ENCODE assay signal across 11 mouse cellular contexts in the genomic region with DNA sequence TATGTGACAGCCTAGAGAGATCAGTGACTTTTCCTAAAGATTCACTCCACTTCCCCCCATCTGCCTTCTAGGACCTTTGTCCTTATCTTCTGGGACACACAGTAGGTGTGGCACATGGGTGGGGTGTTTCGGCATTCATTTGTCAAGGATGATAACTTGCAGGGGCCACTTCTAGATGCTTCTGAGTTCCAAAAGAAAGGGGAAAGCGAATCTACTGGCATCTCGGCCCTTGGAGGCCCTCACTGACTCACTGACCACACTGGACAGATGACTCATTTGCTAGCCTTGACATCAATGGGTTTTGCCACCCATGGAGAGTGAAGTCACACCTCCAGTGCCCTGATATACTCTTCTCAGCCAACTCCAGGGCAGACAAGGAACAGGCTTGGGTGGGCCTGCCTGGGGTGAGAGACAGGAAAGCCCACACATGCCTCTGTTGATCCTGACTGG. TPM values are rescaled to one million over a fixed set of nuclear protein-coding genes. Genes with fewer than 3 reads are reported as not detected.
DNase-seq lines count a peak whose midpoint lies in the region; ATAC-seq and TF ChIP-seq lines count a peak whose summit lies in the region.
"Had no signal": no experiment of that assay in that cellular context is flagged by ENCODE, and none has a peak within 500 bp of the region (broad histone marks: within the 10 kb centered on the region; RNA-seq: fewer than 3 reads in every experiment).

No protein-coding gene starts in this region.

- no peaks in the 10 kb centered on the region for H3K36me3 ChIP-seq in lung, postnatal 0 days (ENCODE audit: insufficient read depth, low read length)
- no peaks in the 10 kb centered on the region for H3K36me3 ChIP-seq in liver, embryonic 11.5 days (ENCODE audit: control insufficient read depth, insufficient read depth, low read length)
- H3K36me3 ChIP-seq in stomach, embryonic 14.5 days (ENCODE audit: control insufficient read depth, insufficient read depth, low read length), result no peaks in the 10 kb centered on the region
- no peaks in the 10 kb centered on the region for H3K36me3 ChIP-seq in kidney, adult 2 months (ENCODE audit: control insufficient read depth, insufficient read depth, low read length)
- H3K36me3 ChIP-seq: limb, embryonic 13.5 days had no signal

- TF ChIP-seq POLR2A in kidney, adult 2 months (IDR thresholded peaks at IDR 0.05; ENCODE audit: low read depth, low read length), result no peak

- H3K9ac ChIP-seq in lung, postnatal 0 days (replicated peaks; ENCODE audit: low read depth), result no peak overlapping the region
- H3K9ac ChIP-seq in liver, embryonic 11.5 days (ENCODE audit: low read depth, low read length), result peak overlapping the region; percentile 55
- H3K9ac ChIP-seq in stomach, embryonic 14.5 days (replicated peaks; ENCODE audit: low read depth, low read length), result no peak overlapping the region
- H3K9ac ChIP-seq: limb, embryonic 13.5 days had no signal

- H3K4me2 ChIP-seq in lung, postnatal 0 days (replicated peaks; ENCODE audit: low read depth, low read length), result no peak overlapping the region
- peak overlapping the region; percentile 36 for H3K4me2 ChIP-seq in liver, embryonic 11.5 days
- H3K4me2 ChIP-seq in stomach, embryonic 14.5 days (replicated peaks; ENCODE audit: low read depth, low read length), result no peak overlapping the region
- H3K4me2 ChIP-seq: limb, embryonic 13.5 days had no signal

- H3K27me3 ChIP-seq in lung, postnatal 0 days (replicated peaks; ENCODE audit: insufficient read depth, low read length), result no peaks in the 10 kb centered on the region
- H3K27me3 ChIP-seq in liver, embryonic 11.5 days (replicated peaks; ENCODE audit: control insufficient read depth, insufficient read depth, low read length), result no peaks in the 10 kb centered on the region
- H3K27me3 ChIP-seq in stomach, embryonic 14.5 days (ENCODE audit: control insufficient read depth, insufficient read depth, low read length), result no peaks in the 10 kb centered on the region
- H3K27me3 ChIP-seq in kidney, adult 2 months (replicated peaks; ENCODE audit: control insufficient read depth, insufficient read depth, low read length), result no peaks in the 10 kb centered on the region
- H3K27me3 ChIP-seq: limb, embryonic 13.5 days had no signal

- peaks cover 13% of the 10 kb centered on the region; the same call in 1 of the 2 replicates for H3K4me1 ChIP-seq in lung, postnatal 0 days (ENCODE audit: insufficient read depth, low read depth, low read length)
- peaks cover 62% of the 10 kb centered on the region for H3K4me1 ChIP-seq in liver, embryonic 11.5 days (replicated peaks; ENCODE audit: control insufficient read depth, insufficient read depth, low read length)
- H3K4me1 ChIP-seq in stomach, embryonic 14.5 days (ENCODE audit: control insufficient read depth, insufficient read depth, low read length), result peaks cover under 1% of the 10 kb centered on the region
- no peaks in the 10 kb centered on the region for H3K4me1 ChIP-seq in kidney, adult 2 months (ENCODE audit: control insufficient read depth, insufficient read depth, low read length)

- 77% methylated on average over 3 of the region's 3 CpGs for WGBS in lung, postnatal 0 days
- WGBS in liver, embryonic 11.5 days, result 37% methylated on average over 3 of the region's 3 CpGs
- 74% methylated on average over 3 of the region's 3 CpGs for WGBS in stomach, embryonic 14.5 days
- 81% methylated on average over 3 of the region's 3 CpGs for WGBS in kidney, adult 2 months

- H3K27ac ChIP-seq in lung, postnatal 0 days (ENCODE audit: low read length), result peak overlapping the region; percentile 20; the same call in 1 of the 2 replicates
- H3K27ac ChIP-seq in liver, embryonic 11.5 days (ENCODE audit: low read depth, low read length), result peak overlapping the region; percentile 83
- H3K27ac ChIP-seq in stomach, embryonic 14.5 days (ENCODE audit: low read length), result no peak overlapping the region
- no peak overlapping the region for H3K27ac ChIP-seq in kidney, adult 2 months (ENCODE audit: insufficient read depth, low read depth, low read length)
- H3K27ac ChIP-seq: limb, embryonic 13.5 days had no signal

- DNase-seq in lung, postnatal 0 days (ENCODE audit: low spot score), result peak; percentile 53
- no peak for DNase-seq in lung, postnatal 25 days (ENCODE audit: low spot score)
- DNase-seq in adrenal gland, postnatal 10 days, result peak; percentile 67
- no peak for DNase-seq in liver, embryonic 11.5 days (ENCODE audit: low spot score)
- DNase-seq in layer of hippocampus, adult 8-10 months (ENCODE audit: low spot score in 2 of 2), result no peak
- no peak for DNase-seq in kidney, adult 2 months
- DNase-seq: kidney, adult 11 months; right cerebral cortex, postnatal 25 days; thymus, postnatal 14 days had no signal

- no peaks in the 10 kb centered on the region for H3K9me3 ChIP-seq in lung, postnatal 0 days (ENCODE audit: low read length)
- no peaks in the 10 kb centered on the region for H3K9me3 ChIP-seq in liver, embryonic 11.5 days (ENCODE audit: control insufficient read depth, low read length)
- no peaks in the 10 kb centered on the region for H3K9me3 ChIP-seq in stomach, embryonic 14.5 days (ENCODE audit: control insufficient read depth, low read depth, low read length)
- H3K9me3 ChIP-seq: limb, embryonic 13.5 days had no signal

- no peak for TF ChIP-seq CTCF in lung, postnatal 0 days (IDR thresholded peaks at IDR 0.05)
- no peak for TF ChIP-seq CTCF in kidney, adult 2 months (conservative IDR thresholded peaks at IDR 0.05; ENCODE audit: insufficient read depth, insufficient read length, low read depth, low read length)

- H3K4me3 ChIP-seq in lung, postnatal 0 days (ENCODE audit: low read depth, low read length), result no peak overlapping the region
- H3K4me3 ChIP-seq in liver, embryonic 11.5 days (ENCODE audit: low read depth, low read length), result no peak overlapping the region
- no peak overlapping the region for H3K4me3 ChIP-seq in stomach, embryonic 14.5 days (ENCODE audit: low read depth, low read length)
- H3K4me3 ChIP-seq in kidney, adult 2 months (ENCODE audit: insufficient read depth, low read depth, low read length), result no peak overlapping the region
- H3K4me3 ChIP-seq: limb, embryonic 13.5 days had no signal

- ATAC-seq in lung, postnatal 0 days, result peak; percentile 28
- peak; percentile 89 for ATAC-seq in liver, embryonic 11.5 days (replicated peaks; ENCODE audit: low FRiP score)
- ATAC-seq in stomach, embryonic 14.5 days (ENCODE audit: insufficient number of reproducible peaks, insufficient read depth, low FRiP score, low read depth), result peak; percentile 43; the same call in 1 of the 2 replicates

- peak; percentile 59 for TF ChIP-seq EP300 in lung, postnatal 0 days (IDR thresholded peaks at IDR 0.05)

RNA-seq across cellular contexts. Expression of a gene that starts 46.7 kb away (rescaled TPM):
- polyA plus RNA-seq in lung, postnatal 0 days (2015; fragmentation: Nextera tagmentation; extraction: Ambion mirVana), result 47.9 and 50.6 TPM in 2 replicates
- 100 to 1,000 TPM; 137 to 143 TPM for total RNA-seq in adrenal gland, postnatal 10 days (2021)
- 89.5 and 96.1 TPM in 2 replicates for polyA plus RNA-seq in liver, embryonic 11.5 days (2014; fragmentation: Nextera tagmentation; extraction: Ambion mirVana)
- 133 and 142 TPM in 2 replicates for polyA plus RNA-seq in stomach, embryonic 14.5 days (2014; fragmentation: Nextera tagmentation; extraction: Ambion mirVana)
- total RNA-seq in layer of hippocampus, adult 8-10 months (2022), result 100 to 1,000 TPM; 118 to 152 (median 136) TPM
- 131 and 141 TPM in 2 replicates for polyA plus RNA-seq in kidney, adult 2 months (2012; rRNA removed)

RNA-seq across cellular contexts. Expression of a gene that starts 47.3 kb away (rescaled TPM):
- 68.4 and 79.3 TPM in 2 replicates for polyA plus RNA-seq in lung, postnatal 0 days (2015; fragmentation: Nextera tagmentation; extraction: Ambion mirVana)
- total RNA-seq in adrenal gland, postnatal 10 days (2021), result 10 to 100 TPM; 40.3 to 89.1 TPM
- polyA plus RNA-seq in liver, embryonic 11.5 days (2014; fragmentation: Nextera tagmentation; extraction: Ambion mirVana), result 18.6 and 22.7 TPM in 2 replicates
- polyA plus RNA-seq in stomach, embryonic 14.5 days (2014; fragmentation: Nextera tagmentation; extraction: Ambion mirVana), result 16.2 and 21.0 TPM in 2 replicates
- total RNA-seq in layer of hippocampus, adult 8-10 months (2022), result 10 to 100 TPM; 13.6 to 22.6 (median 20.6) TPM
- 52.4 and 66.1 TPM in 2 replicates for polyA plus RNA-seq in kidney, adult 2 months (2012; rRNA removed)

Comparison
In these comparisons a context has a peak if more than half of its experiments do, and no peak if none do; other contexts are left out.
1. DNase-seq: peak in lung, postnatal 0 days (single experiment) and adrenal gland, postnatal 10 days (single experiment); none in lung, postnatal 25 days (single experiment), liver, embryonic 11.5 days (single experiment), layer of hippocampus, adult 8-10 months (0 of 2) and kidney, adult 2 months (single experiment).
2. ATAC-seq: peak in every context shown above with its lines; median percentile 89 in liver, embryonic 11.5 days; 43 in stomach, embryonic 14.5 days; 28 in lung, postnatal 0 days.
3. H3K27ac ChIP-seq: peak in lung, postnatal 0 days (single experiment) and liver, embryonic 11.5 days (single experiment); none in stomach, embryonic 14.5 days (single experiment) and kidney, adult 2 months (single experiment).